Mouse (Mus musculus) left cerebral cortex, postnatal 14 days (tissue): ENCODE measurements around the gene Glo1. TPM values are rescaled to one million over a fixed set of nuclear protein-coding genes. Genes with fewer than 3 reads are reported as not detected.

ENCODE experiments used
- DNase-seq, 2 experiments: peaks; one replicate each; pipeline ENCODE4 v3.0.0; 2021 to 2022; ENCODE audit warnings: low spot score in 2 of 2, mixed read lengths in 1 of 2
- intact Hi-C: fragments of 180-260 bp; cut with DNase I; formaldehyde crosslinking; loops from one replicate; pipeline ENCODE4 v1.15.1; 2025
- total RNA-seq, 2 experiments: library from RNA; stranded (reverse); gene quantifications; 2 replicates each; pipeline ENCODE4 v1.2.3; 2021

The Glo1 gene
- total RNA-seq, 2 experiments from 2014 or later, result 131 to 136 TPM

GRCm38 (mm10) chr17:30558623-30559022, 68.0 kb downstream of the Glo1 start:
- intact Hi-C loops, result no loop called here
- no peak for DNase-seq

DNA sequence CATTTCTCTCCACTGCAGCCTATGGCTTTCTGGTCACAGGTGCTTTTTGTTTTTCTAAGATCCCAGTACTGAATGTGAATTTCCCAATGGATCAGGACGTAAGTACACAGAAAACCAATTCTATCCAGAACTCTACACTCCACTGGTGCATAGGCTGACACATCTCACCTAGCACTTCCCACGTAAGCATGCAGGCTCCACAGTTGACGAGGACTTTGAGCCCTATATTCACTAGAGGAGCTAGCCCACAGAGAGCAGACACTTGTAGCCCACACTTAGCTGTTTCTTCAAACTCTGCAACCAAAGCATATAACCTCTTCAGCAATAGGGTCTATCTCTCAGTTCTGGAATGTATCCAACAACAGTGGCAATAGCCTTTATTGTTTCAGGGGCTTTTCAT, 70.2 kb downstream of the Glo1 start:
- DNase-seq, result no peak
- intact Hi-C loops, result no loop called here

DNA sequence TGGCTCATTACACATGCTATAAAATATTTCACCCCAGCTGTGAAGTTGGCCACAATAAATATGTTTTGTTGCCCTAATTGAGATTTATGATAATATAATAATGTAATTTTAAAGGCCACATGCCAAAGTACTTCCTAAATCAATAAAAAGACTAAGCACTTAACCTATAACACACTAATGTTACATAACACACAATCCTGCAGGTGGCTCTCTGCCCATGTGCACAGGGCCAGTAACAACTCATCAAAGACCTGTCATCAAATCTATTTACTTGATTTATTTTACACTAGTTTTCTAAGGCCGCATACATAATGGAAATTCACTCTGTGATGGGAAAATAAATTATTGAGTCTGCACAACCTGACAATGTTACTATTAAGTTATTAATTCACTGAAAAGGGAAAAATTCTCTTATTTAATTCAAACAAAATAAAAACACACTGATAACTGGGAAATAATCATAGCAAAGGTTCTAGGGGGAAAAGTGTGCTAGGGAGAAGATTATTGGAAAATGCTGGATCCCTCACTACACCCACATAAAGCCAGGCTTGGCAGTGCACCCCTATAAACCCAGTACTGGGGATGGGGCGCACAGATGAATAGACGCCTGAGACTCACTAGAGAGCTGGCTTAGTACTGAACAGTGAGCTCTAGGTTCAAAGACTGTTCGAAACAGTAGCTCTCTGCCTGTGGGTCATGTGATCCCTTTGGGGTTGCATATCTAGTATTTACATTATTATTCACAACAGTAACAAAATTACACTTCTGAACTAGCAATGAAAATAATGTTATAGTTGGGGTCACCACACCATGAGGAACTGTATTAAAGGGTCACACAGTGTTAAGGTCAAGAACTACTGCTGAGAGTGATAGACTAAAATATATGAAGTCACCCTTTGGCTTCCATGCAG, 73.4 kb downstream of the Glo1 start:
- DNase-seq, result no peak
- intact Hi-C loops, result no loop called here

DNA sequence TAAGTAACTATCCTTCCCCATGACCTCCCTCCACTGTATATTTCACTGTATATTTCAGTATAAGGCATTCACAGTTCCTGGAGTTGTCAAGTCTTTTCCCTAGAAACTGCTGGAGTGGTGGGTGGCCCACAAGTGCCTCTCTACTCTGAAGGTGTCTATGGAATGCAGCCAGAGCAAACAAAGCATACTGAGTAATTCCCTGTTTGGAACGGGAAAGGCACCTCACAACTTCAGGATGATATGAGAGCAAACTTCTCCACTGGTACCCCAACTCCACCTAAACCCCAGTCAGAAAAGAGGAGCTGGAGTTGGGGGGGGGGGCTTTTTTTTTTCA, 75.9 kb downstream of the Glo1 start:
- intact Hi-C loops, result no loop called here
- peak; percentile 65 to 84 for DNase-seq

GRCm38 (mm10) chr17:30549899-30550773, 76.5 kb downstream of the Glo1 start:
- no peak for DNase-seq
- intact Hi-C loops, result no loop called here

- intact Hi-C loops, result no loop called here
- peak in 1 of 2 experiments; percentile 49 for DNase-seq
These were observed 87.6 kb downstream of the Glo1 start for GRCm38 (mm10) chr17:30539098-30539497.

DNA sequence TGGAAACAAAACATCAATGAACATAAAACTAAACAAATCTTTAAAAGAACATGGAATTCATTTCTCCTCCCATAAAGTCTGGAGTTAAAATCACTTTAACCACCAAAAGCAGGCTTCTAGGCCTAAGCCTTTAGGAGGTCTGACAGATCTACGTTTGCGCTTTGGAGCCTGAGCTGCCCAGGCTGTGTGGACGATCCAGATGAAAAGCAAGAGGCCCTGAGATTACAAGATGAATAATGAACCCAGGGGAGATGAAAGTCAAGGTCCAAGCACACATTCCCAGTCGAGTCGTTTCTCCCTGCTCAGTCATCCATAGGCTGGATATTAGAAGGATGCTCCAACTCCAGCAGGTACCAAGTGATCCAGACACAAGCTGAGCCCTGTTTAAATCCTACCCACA, 90.0 kb downstream of the Glo1 start:
- DNase-seq, result no peak
- intact Hi-C loops, result no loop called here

Other genes starting within 250 kb of the Glo1 start
- gene Btbd9, start 50.4 kb downstream of the Glo1 start, total RNA-seq, result 10 to 100 TPM; 78.9 to 95.2 TPM
- 1 to 10 TPM; 1.7 to 1.9 TPM for gene Dnah8, start 2.5 kb downstream of the Glo1 start, total RNA-seq